Mouse (Mus musculus) adrenal gland, postnatal 25 days (tissue): ENCODE data around the gene Hhipl2. TPM values are rescaled to one million over a fixed set of nuclear protein-coding genes. Genes with fewer than 3 reads are reported as not detected.
A peak's percentile ranks its signal among the peaks of the same experiment; 100 is the strongest.
"Not testable (repeated sequence)": the region's sequence is repeated elsewhere in the genome, so short reads cannot be mapped to it uniquely, and the experiment has no call there.

Experiments used
- DNase-seq: peaks from one replicate; pipeline ENCODE4 v3.0.0; 2021; ENCODE audit warnings: mixed read lengths
- long read RNA-seq: library from polyadenylated mRNA; stranded (forward); transcript quantifications from one replicate; pipeline ENCODE4 v2.0.0, GENCODE M21; 2021
- total RNA-seq: library from RNA; stranded (reverse); gene quantifications from 2 replicates; pipeline ENCODE4 v1.2.3, GENCODE M21; 2021

Hhipl2 gene
- total RNA-seq = not detected in 2 replicates
- long read RNA-seq = 0 reads

DNA sequence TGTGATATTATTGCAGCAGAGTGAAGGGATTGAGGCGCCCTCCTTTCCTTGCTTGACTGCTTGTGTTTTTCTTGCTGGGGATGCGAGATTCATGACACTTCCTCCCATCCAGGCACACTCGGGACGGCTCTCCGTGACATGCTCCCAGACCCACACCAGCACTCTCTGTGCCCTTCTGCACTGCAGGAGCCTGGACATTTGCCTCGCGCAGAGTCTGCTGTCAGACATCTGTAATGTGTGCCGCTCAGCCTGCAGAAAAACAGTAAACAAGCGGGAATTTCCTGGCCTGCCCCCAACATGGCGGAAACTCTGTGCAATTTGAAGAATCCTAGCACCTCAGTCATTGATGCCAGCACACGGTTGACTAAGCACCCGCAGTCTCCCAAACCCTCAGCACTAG, at the start of gene Hhipl2:
Gene Hhipl2, plus strand, starts transcription at position 343 of the 400 bp plus-strand sequence.
- DNase-seq = no peak

- no peak for DNase-seq
These were observed 49.2 kb upstream of the Hhipl2 start for GRCm38 (mm10) chr1:183368601-183369400.

- peak; percentile 97 for DNase-seq
These were observed 48.5 kb upstream of the Hhipl2 start, which contains the start of gene Mia3 for GRCm38 (mm10) chr1:183369427-183370014. Mia3 (minus strand) TSS chr1:183369553.

DNA sequence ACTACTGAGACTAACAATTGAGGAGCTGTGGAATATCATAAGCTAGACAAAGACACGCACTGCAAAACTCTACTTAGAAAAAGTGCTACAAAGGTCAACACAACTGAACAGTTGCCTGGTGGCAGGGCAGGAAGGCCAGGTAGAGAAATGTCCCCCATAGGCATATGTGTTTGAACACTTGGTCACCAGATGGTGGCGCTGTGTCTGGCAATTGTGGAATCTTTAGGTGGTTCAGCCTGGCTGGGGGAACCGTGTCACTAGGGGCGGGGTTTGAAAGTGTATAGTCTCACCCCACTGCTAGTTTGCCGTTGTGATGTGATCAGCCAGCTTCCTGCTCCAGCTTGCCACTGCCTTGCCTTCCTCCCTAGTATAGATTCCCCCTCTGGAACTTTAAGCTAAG, 43.3 kb upstream of the Hhipl2 start:
- no peak for DNase-seq

DNA sequence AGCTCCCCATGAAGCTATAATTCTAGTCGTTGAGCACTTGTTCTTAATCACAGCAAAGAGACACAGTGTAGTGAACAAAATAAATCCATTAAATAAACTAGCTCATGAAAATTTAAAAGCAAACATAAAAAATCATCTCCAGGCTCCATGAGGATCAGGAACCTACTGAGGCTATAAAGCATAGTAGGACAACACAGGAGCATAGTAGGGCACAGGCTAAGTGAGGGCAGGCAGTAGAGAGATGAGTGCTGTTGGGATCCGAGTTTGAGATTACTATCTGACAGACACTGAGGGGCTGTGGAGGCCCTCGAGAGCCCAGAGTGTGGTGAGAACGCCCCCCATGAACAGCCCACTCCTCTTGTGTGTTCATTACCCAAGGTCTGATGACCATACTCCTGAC, 41.0 kb upstream of the Hhipl2 start:
- no peak for DNase-seq

DNA sequence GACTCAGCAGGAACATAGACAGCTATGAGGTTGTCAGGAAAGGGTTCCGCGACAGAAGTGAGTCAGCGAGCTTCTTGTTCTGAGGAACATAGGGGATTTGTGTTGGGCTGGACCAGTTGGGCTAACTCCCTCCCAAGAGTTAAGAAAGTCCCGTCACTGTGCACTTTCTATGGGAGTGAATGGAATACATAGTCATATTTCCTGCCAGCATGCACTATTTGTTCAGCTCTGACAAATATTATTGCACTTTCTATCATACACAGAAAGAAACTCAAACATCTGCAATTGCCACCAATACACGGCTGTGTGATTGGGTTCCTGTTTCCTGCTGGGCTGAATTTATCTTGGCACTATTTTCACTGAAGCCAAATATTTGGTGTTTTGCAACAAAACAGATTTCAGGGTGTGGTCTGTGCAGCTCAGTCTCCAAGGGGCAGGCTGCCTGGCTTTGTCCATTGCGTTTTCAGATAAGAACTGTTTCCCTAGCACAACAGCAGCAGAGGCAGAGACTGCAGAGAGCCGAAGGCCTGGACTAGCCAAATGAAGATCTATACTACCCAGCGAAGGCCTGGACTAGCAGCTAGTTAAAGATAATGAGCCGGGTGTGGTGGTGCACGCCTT, 39.6 kb upstream of the Hhipl2 start:
- DNase-seq = no peak

- DNase-seq = not testable (repeated sequence)
These were observed 38.6 kb upstream of the Hhipl2 start for GRCm38 (mm10) chr1:183379376-183379775.

DNA sequence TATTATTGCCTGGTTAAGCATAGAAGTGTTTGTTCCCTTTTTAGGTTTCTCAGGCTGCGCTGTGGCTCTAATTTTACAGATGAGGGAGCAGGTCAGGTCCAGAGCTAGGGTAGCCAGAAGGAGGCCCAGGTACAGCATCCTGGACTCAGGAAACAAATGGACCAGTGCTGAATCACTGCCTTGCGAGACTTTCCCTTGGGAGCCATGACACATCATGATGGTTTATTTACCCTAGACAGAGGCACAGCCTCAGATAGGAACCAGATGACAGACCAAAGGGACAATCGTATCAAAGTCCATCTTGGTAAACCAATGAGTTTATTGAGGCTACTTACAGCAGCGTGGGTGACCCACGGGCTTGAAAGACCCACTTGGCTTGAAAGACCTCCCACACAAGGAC, 36.2 kb upstream of the Hhipl2 start:
- DNase-seq = no peak

GRCm38 (mm10) chr1:183382621-183383020, 35.4 kb upstream of the Hhipl2 start:
- DNase-seq = no peak

GRCm38 (mm10) chr1:183387421-183387820, 30.6 kb upstream of the Hhipl2 start:
- DNase-seq = not testable (repeated sequence)

DNA sequence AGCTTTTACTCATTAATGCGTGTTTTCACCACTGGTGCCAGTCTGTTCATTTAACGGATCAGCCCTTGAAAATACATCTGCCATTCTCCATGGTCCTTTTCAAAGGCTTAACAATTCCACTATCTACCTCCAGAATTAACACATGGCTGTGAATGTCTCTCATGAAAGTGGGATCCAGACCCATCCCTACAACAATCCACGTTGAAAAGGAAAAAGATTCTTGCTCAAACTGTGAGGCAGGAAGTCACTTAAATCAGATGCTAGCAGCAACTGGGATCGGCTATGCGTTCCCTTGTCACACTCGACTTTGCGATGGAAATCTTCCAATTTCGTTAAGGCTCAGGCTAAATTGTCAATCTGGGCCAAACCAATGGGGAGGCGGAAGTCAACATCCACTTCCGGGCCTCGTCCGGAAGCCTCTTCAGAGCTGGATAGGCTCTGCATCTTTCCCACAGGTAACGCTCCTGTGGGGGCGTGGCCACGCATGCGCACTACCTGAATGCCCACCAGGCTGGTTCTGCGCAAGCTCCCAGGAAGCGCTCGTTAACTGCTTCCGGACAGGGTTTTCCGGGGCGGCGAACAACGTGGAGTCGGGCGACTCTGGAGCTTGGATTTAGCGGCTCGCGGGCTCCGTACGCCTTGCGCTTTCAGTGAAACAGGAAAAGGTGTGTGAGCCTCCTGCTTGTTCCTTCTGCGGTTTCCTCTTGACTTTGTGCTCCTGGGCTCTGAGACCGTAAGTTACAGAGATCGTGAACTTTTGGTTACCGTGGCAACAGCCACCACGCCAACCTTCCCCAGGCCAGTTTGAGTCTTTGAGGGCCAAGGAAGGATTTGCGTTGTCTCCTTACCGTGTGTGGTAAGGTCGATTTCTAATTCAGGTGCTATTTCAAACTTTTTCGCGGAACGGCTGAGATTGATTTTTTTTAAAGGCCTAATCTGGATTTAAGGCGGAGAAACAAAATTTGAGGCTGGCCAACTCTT, 29.3 kb upstream of the Hhipl2 start, which contains the start of gene Taf1a:
Gene Taf1a, plus strand, starts transcription at position 556 of the 981 bp plus-strand sequence.
- peak; percentile 92 for DNase-seq

GRCm38 (mm10) chr1:183403396-183403795, 14.6 kb upstream of the Hhipl2 start:
- no peak for DNase-seq

DNA sequence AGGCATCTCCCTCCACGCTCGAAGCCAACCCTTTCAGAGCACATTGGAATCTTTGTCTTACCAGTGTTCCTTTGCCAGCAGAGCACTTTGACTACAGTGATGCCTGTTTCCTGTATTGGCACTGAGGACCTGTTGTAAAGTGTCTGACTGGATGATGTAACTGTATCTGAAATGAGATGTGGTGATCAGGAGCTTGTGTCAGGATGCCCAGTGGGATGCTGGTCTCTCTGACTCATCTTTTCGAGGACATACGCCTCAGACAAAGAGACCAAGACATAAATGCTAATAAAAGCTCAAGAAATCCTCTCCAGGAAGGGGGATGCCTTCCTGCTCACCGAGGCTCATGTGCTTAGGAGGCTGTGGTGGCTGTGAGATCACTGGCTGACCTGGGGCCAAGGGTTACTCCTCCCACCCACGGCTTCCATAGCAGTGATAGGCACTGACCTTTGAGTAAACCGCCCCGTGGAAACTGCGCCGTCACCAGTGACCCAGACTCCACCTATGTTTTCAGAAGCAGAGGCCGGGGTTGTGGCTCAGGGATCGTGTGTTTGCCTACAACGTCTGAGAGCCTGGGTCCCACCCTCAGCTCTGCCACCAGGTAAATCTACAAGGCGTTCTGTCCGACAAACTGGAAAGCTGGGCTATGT, 3.8 kb upstream of the Hhipl2 start:
- no peak for DNase-seq

DNA sequence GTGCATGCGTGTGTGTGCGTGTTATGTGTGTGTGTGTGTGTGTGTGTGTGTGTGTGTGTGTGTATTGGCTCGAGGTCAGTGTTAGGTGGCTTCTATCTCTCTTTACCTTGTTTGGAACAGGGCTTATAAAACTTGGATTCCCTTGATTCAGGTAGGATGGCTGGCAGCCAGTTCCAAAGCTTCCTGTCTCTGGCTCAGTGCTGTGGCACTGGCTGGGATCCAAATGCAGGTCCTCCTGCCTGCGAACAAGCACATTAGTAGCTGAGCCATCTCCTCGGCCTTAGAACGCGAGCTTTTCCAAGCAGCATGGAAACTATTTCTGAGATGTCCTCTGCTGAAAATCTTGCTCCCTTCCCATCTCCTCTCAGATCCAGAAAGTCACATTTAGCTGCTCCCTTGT, 1.7 kb downstream of the Hhipl2 start:
- DNase-seq = no peak

DNA sequence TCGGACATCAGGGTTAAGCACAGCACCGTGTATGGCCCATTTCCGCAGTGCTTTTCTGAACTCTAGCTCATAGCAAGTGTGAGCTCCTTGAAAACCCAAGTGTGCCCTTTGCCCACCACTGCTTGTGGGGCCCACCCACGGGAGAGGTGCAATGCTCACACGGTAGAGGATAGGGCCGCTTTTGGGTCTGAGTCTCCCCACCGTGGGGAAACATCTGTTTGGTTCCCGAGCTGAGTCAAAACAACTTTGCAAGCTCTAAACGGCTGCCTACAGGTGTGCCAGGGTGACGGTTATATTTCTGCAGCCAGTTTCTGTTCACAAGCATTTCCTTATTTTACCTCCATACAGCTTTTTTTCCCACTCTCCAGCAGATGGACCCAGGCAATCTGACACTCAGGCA, 2.3 kb downstream of the Hhipl2 start:
- DNase-seq = no peak

DNA sequence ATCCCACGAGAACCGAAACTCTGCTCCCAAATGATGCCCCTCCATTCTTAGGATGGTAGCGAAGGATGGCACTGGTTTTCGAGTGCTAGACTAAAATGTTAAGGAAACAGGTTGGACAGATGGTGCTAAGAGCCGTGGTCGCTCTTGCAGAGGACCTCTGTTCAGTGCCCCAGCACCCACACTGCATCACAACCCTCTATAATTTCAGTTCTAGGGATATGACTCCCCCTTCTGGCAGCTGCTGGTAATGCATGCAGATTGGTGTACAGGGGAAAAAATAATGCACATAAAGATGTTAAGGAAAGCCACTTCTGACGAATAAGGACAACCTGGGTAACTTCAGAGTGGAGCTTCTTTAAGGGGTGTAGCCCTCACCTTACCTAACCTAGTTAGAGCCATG, 6.1 kb downstream of the Hhipl2 start:
- DNase-seq = no peak

GRCm38 (mm10) chr1:183434918-183435317, 16.9 kb downstream of the Hhipl2 start:
- DNase-seq = no peak

GRCm38 (mm10) chr1:183439036-183439435, 21.0 kb downstream of the Hhipl2 start:
- DNase-seq = peak; percentile 89

GRCm38 (mm10) chr1:183442015-183442774, 24.2 kb downstream of the Hhipl2 start:
- DNase-seq = peak; percentile 71

DNA sequence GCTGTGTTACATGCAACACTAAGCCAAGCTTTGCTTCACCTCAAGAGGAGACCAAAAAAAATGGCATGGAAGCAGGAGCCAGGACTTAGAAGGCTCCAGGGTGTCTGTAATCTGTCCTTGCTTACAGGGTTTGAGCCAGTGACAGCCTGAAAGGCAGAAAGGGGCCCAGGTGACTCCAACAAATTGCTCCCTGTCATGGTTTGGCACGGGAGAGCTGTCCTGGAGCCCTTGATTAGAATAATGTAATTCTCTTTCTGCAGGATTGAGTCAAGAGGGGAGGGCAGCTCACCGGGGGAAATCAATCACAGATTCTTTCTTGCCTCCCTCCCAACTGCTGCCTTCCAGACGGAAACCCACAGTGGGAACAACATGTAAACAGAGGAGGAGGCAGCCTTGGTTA, 35.1 kb downstream of the Hhipl2 start:
- no peak for DNase-seq
